Mouse (Mus musculus) megakaryocyte progenitor cell, adult 5-6 weeks (primary cell): ENCODE results near the gene Plek. TPM values are rescaled to one million over a fixed set of nuclear protein-coding genes. Genes with fewer than 3 reads are reported as not detected.

Source experiments
- ATAC-seq: replicated peaks from 2 replicates; pipeline ENCODE4 v1.8.0; 2016; ENCODE audit warnings: mild to moderate bottlenecking, moderate TSS enrichment, inconsistent platforms; ENCODE audit not compliant: poor library complexity
- total RNA-seq, 2 experiments: library from RNA; stranded (forward) in 1 of 2; stranded (reverse) in 1 of 2; fragments of 157-497, 149-512 nt in 1 of 2; fragments of 200-1000 nt in 1 of 2; gene quantifications; 2 replicates each; pipeline versions ENCODE4 v1.2.3 to v1.2.4; 2015 to 2017

Plek gene
- total RNA-seq, 2 experiments from 2014 or later, result 26.6 to 28.4 TPM

- ATAC-seq, result peak; percentile 88
These were observed 101.0 kb downstream of the Plek start, which contains the start of gene Fbxo48 for GRCm38 (mm10) chr11:16950976-16951760. Gene Fbxo48 (plus strand): TSS chr11:16951375.

GRCm38 (mm10) chr11:16950226-16950975 is 101.8 kb downstream of the Plek start:
- ATAC-seq, result no peak

- peak; percentile 21 for ATAC-seq
These were observed 103.4 kb downstream of the Plek start for GRCm38 (mm10) chr11:16948756-16949155.

- no peak for ATAC-seq
These were observed 109.2 kb downstream of the Plek start for GRCm38 (mm10) chr11:16943016-16943415.

GRCm38 (mm10) chr11:16941973-16942452 is 110.2 kb downstream of the Plek start:
- no peak for ATAC-seq

- peak; percentile 27; the same call in 1 of the 2 replicates for ATAC-seq
These were observed 110.9 kb downstream of the Plek start for GRCm38 (mm10) chr11:16941103-16941793.

- ATAC-seq, result no peak
These were observed 116.5 kb downstream of the Plek start for GRCm38 (mm10) chr11:16935577-16936236.

GRCm38 (mm10) chr11:16932159-16932558 is 120.0 kb downstream of the Plek start:
- peak; percentile 100 for ATAC-seq

Other genes starting within 250 kb of the Plek start
- gene Fbxo48, start 101.0 kb downstream of the Plek start, total RNA-seq (2015), result 7.6 and 12.7 TPM in 2 replicates
- 8.1 and 10.3 TPM in 2 replicates for gene Fbxo48, start 101.0 kb downstream of the Plek start, total RNA-seq (2017)
- gene Cnrip1, start 795 bp downstream of the Plek start, total RNA-seq (2015), result 1.9 and 2.6 TPM in 2 replicates
- gene Cnrip1, start 795 bp downstream of the Plek start, total RNA-seq (2017), result 0.12 and 1.3 TPM in 2 replicates
- 56.9 and 72.0 TPM in 2 replicates for gene Ppp3r1, start 106.9 kb upstream of the Plek start, total RNA-seq (2015)
- 57.6 and 69.3 TPM in 2 replicates for gene Ppp3r1, start 106.9 kb upstream of the Plek start, total RNA-seq (2017)
- gene Wdr92, start 129.7 kb upstream of the Plek start, total RNA-seq (2015), result 20.9 and 26.9 TPM in 2 replicates
- gene Wdr92, start 129.7 kb upstream of the Plek start, total RNA-seq (2017), result 24.2 and 39.1 TPM in 2 replicates
- gene Pno1, start 159.2 kb upstream of the Plek start, total RNA-seq (2015), result 77.6 and 83.7 TPM in 2 replicates
- 112 and 130 TPM in 2 replicates for gene Pno1, start 159.2 kb upstream of the Plek start, total RNA-seq (2017)
- gene C1d, start 205.2 kb upstream of the Plek start, total RNA-seq (2015), result 56.5 and 62.5 TPM in 2 replicates
- gene C1d, start 205.2 kb upstream of the Plek start, total RNA-seq (2017), result 55.7 and 70.1 TPM in 2 replicates